Mouse (Mus musculus): ENCODE data around the gene Tbc1d10c. TPM values are rescaled to one million over a fixed set of nuclear protein-coding genes. Genes with fewer than 3 reads are reported as not detected.
"Not testable (repeated sequence)": the region's sequence is repeated elsewhere in the genome, so short reads cannot be mapped to it uniquely, and the experiment has no call there.

Gene Tbc1d10c
- polyA plus RNA-seq, 1 experiment from 2014 or later = 8.1 TPM

GRCm38 (mm10) chr19:4139446-4139845 is 51.6 kb downstream of the Tbc1d10c start, which contains the start of gene Gpr152:
Gene Gpr152, plus strand, starts transcription at chr19:4139787.
- Histone ChIP-seq H3K9me3 (replicated peaks; ENCODE audit: control insufficient read depth, low read length) (no peaks in the 10 kb centered on the region), H3K9ac (ENCODE audit: low read depth, low read length) (no peak within 1 kb of the TSS), H3K36me3 (ENCODE audit: control insufficient read depth, insufficient read depth) (no peaks in the 10 kb centered on the region), H3K27me3 (ENCODE audit: control insufficient read depth, insufficient read depth, low read depth, low read length) (peaks cover 3% of the 10 kb centered on the region; the same call in 1 of the 2 replicates), H3K27ac (ENCODE audit: low read length) (no peak within 1 kb of the TSS), H3K4me2 (ENCODE audit: low read depth, low read length) (no peak within 1 kb of the TSS), H3K4me1 (ENCODE audit: control insufficient read depth, low read depth, low read length) (no peaks in the 10 kb centered on the region; the same call in none of the 2 replicates), H3K4me3 (ENCODE audit: low read depth, low read length) (no peak within 1 kb of the TSS)
- no peak for ATAC-seq (ENCODE audit: low read depth)
- WGBS (ENCODE audit: insufficient replicate concordance) = 63% methylated on average over 2 of the region's 2 CpGs

DNA sequence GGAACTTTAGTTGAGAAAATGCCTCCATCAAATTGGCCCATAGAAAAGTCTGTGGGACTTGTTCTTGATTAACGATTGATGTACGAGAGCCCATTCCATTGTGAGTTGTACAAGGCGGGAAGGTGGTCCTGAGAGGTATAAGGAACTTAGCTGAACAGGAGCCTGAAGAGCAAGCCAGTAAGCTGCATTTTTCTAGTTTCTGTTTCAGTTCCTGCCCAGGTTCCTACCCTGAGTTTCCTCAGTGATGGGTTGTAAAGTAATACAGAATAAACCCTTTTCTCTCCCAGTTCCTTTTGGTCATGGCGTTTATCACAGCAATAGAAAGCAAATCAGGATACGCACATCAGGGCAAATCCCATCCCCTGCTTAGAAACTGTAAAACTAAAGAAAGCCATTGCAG is 53.2 kb downstream of the Tbc1d10c start:
- 64% methylated on average over 5 of the region's 5 CpGs for WGBS (ENCODE audit: insufficient replicate concordance)
- Histone ChIP-seq H3K27ac (ENCODE audit: low read length) (no peak overlapping the region), H3K27me3 (ENCODE audit: control insufficient read depth, insufficient read depth, low read depth, low read length) (peaks cover 3% of the 10 kb centered on the region; the same call in 1 of the 2 replicates), H3K4me1 (ENCODE audit: control insufficient read depth, low read depth, low read length) (no peaks in the 10 kb centered on the region; the same call in none of the 2 replicates), H3K4me2 (ENCODE audit: low read depth, low read length) (no peak overlapping the region), H3K9ac (ENCODE audit: low read depth, low read length) (no peak overlapping the region), H3K36me3 (ENCODE audit: control insufficient read depth, insufficient read depth) (no peaks in the 10 kb centered on the region), H3K9me3 (replicated peaks; ENCODE audit: control insufficient read depth, low read length) (no peaks in the 10 kb centered on the region), H3K4me3 (ENCODE audit: low read depth, low read length) (no peak overlapping the region)
- ATAC-seq (ENCODE audit: low read depth) = no peak

GRCm38 (mm10) chr19:4136463-4136862 is 54.6 kb downstream of the Tbc1d10c start:
- Histone ChIP-seq H3K4me2 (ENCODE audit: low read depth, low read length) (no peak overlapping the region), H3K4me1 (ENCODE audit: control insufficient read depth, low read depth, low read length) (peaks cover 6% of the 10 kb centered on the region), H3K9ac (ENCODE audit: low read depth, low read length) (no peak overlapping the region), H3K27me3 (ENCODE audit: control insufficient read depth, insufficient read depth, low read depth, low read length) (peaks cover 3% of the 10 kb centered on the region; the same call in 1 of the 2 replicates), H3K9me3 (replicated peaks; ENCODE audit: control insufficient read depth, low read length) (no peaks in the 10 kb centered on the region), H3K36me3 (ENCODE audit: control insufficient read depth, insufficient read depth) (peaks cover 10% of the 10 kb centered on the region), H3K27ac (ENCODE audit: low read length) (no peak overlapping the region), H3K4me3 (ENCODE audit: low read depth, low read length) (no peak overlapping the region)
- no peak for ATAC-seq (ENCODE audit: low read depth)
- WGBS (ENCODE audit: insufficient replicate concordance) = 64% methylated on average over 5 of the region's 5 CpGs

GRCm38 (mm10) chr19:4135963-4136345 is 55.1 kb downstream of the Tbc1d10c start:
- H3K4me3 ChIP-seq (ENCODE audit: low read depth, low read length); H3K27ac ChIP-seq (ENCODE audit: low read length): not testable (repeated sequence)
- 10% methylated on average over 7 of the region's 8 CpGs for WGBS (ENCODE audit: insufficient replicate concordance)

DNA sequence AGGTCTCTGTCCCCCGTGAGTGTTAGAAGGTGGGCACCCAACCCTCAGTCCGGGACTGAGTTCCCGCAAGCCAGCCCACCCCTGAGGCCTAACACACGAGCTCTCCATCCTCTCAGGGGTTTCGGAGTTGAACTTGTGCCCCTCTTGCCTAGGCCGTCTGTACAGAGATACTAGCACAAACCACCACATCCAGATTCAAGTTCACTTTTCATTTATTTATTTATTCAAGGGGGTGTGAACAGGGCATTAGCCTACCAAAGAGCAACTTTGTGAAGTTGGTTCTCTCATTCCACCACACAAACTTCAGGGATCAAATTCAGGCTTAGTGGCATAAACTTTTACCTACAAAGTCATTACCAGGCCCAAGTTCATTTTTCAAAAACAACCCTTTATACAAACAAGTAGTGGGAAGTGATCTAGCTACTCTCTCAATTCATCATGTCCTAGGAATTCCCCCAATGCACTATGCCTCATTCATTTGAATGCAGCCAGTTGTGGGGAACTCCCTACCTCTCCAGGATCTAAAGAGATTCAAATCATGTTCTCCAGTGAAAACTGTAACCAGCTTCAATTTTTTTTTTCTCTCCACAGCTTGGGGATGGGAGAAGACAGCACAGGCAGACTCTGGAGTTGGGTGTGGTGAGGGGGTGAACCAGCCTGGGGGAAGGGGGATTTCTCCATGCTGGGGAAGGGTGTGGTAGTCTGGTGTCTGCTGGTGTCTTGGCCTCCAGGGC is 55.7 kb downstream of the Tbc1d10c start:
- ATAC-seq (ENCODE audit: low read depth); H3K27ac ChIP-seq (ENCODE audit: low read length); H3K4me2 ChIP-seq (ENCODE audit: low read depth, low read length); H3K9ac ChIP-seq (ENCODE audit: low read depth, low read length); H3K9me3 ChIP-seq (replicated peaks; ENCODE audit: control insufficient read depth, low read length); H3K4me3 ChIP-seq (ENCODE audit: low read depth, low read length); H3K27me3 ChIP-seq (ENCODE audit: control insufficient read depth, insufficient read depth, low read depth, low read length): not testable (repeated sequence)
- WGBS (ENCODE audit: insufficient replicate concordance) = 68% methylated on average over 6 of the region's 6 CpGs
- peaks cover 12% of the 10 kb centered on the region for H3K36me3 ChIP-seq (ENCODE audit: control insufficient read depth, insufficient read depth)
- H3K4me1 ChIP-seq (ENCODE audit: control insufficient read depth, low read depth, low read length) = peaks cover 12% of the 10 kb centered on the region

More at GRCm38 (mm10) chr19:4135963-4136345, 55.1 kb downstream of the Tbc1d10c start:
- H3K4me2 ChIP-seq (ENCODE audit: low read depth, low read length); H3K9me3 ChIP-seq (replicated peaks; ENCODE audit: control insufficient read depth, low read length); H3K27me3 ChIP-seq (ENCODE audit: control insufficient read depth, insufficient read depth, low read depth, low read length); H3K9ac ChIP-seq (ENCODE audit: low read depth, low read length); H3K4me1 ChIP-seq (ENCODE audit: control insufficient read depth, low read depth, low read length): not testable (repeated sequence)
- peaks cover 12% of the 10 kb centered on the region for H3K36me3 ChIP-seq (ENCODE audit: control insufficient read depth, insufficient read depth)
- peak; percentile 40 for ATAC-seq (ENCODE audit: low read depth)

GRCm38 (mm10) chr19:4134354-4134753 is 56.7 kb downstream of the Tbc1d10c start:
- Histone ChIP-seq H3K4me3 (ENCODE audit: low read depth, low read length) (no peak overlapping the region), H3K4me1 (ENCODE audit: control insufficient read depth, low read depth, low read length) (peaks cover 19% of the 10 kb centered on the region), H3K27me3 (ENCODE audit: control insufficient read depth, insufficient read depth, low read depth, low read length) (peaks cover 3% of the 10 kb centered on the region; the same call in 1 of the 2 replicates), H3K4me2 (ENCODE audit: low read depth, low read length) (no peak overlapping the region), H3K9me3 (replicated peaks; ENCODE audit: control insufficient read depth, low read length) (no peaks in the 10 kb centered on the region), H3K27ac (ENCODE audit: low read length) (no peak overlapping the region), H3K9ac (ENCODE audit: low read depth, low read length) (no peak overlapping the region), H3K36me3 (ENCODE audit: control insufficient read depth, insufficient read depth) (peaks cover 14% of the 10 kb centered on the region)
- no peak for ATAC-seq (ENCODE audit: low read depth)
- WGBS (ENCODE audit: insufficient replicate concordance) = 74% methylated on average over 4 of the region's 4 CpGs

Small RNA genes within 50 kb of the gene (microRNA-seq; reads per million reads assigned to microRNA genes)
- gene Gm26115 = not detected

Other genes starting within 250 kb of the Tbc1d10c start
- gene Aldh3b3, start 232.6 kb downstream of the Tbc1d10c start, polyA plus RNA-seq (2015; fragmentation: Nextera tagmentation; extraction: Ambion mirVana) = 0.07 and 0.12 TPM in 2 replicates
- gene Aldh3b2, start 219.0 kb downstream of the Tbc1d10c start, polyA plus RNA-seq (2015; fragmentation: Nextera tagmentation; extraction: Ambion mirVana) = 0.24 and 0.30 TPM in 2 replicates
- gene Acy3, start 204.7 kb downstream of the Tbc1d10c start, polyA plus RNA-seq (2015; fragmentation: Nextera tagmentation; extraction: Ambion mirVana) = 10.5 and 12.4 TPM in 2 replicates
- 0.09 TPM in 1 of 2 replicates, not detected in the other for gene Tbx10, start 198.5 kb downstream of the Tbc1d10c start, polyA plus RNA-seq (2015; fragmentation: Nextera tagmentation; extraction: Ambion mirVana)
- gene Nudt8, start 190.7 kb downstream of the Tbc1d10c start, polyA plus RNA-seq (2015; fragmentation: Nextera tagmentation; extraction: Ambion mirVana) = 12.2 and 12.6 TPM in 2 replicates
- gene Gm49405, start 190.7 kb downstream of the Tbc1d10c start, polyA plus RNA-seq (2015; fragmentation: Nextera tagmentation; extraction: Ambion mirVana) = 0.41 and 0.48 TPM in 2 replicates
- 0.42 and 0.75 TPM in 2 replicates for gene Doc2g, start 188.0 kb downstream of the Tbc1d10c start, polyA plus RNA-seq (2015; fragmentation: Nextera tagmentation; extraction: Ambion mirVana)
- 144 and 145 TPM in 2 replicates for gene Ndufv1, start 178.5 kb downstream of the Tbc1d10c start, polyA plus RNA-seq (2015; fragmentation: Nextera tagmentation; extraction: Ambion mirVana)
- gene Gstp1, start 153.3 kb downstream of the Tbc1d10c start, polyA plus RNA-seq (2015; fragmentation: Nextera tagmentation; extraction: Ambion mirVana) = 796 and 823 TPM in 2 replicates
- 6.1 and 17.4 TPM in 2 replicates for gene Gstp2, start 145.3 kb downstream of the Tbc1d10c start, polyA plus RNA-seq (2015; fragmentation: Nextera tagmentation; extraction: Ambion mirVana)
- 95.4 and 105 TPM in 2 replicates for gene Gstp3, start 131.7 kb downstream of the Tbc1d10c start, polyA plus RNA-seq (2015; fragmentation: Nextera tagmentation; extraction: Ambion mirVana)
- 0.25 and 0.32 TPM in 2 replicates for gene Cabp2, start 109.7 kb downstream of the Tbc1d10c start, polyA plus RNA-seq (2015; fragmentation: Nextera tagmentation; extraction: Ambion mirVana)
- 112 and 117 TPM in 2 replicates for gene Cdk2ap2, start 94.1 kb downstream of the Tbc1d10c start, polyA plus RNA-seq (2015; fragmentation: Nextera tagmentation; extraction: Ambion mirVana)
- gene Pitpnm1, start 91.3 kb downstream of the Tbc1d10c start, polyA plus RNA-seq (2015; fragmentation: Nextera tagmentation; extraction: Ambion mirVana) = 6.6 and 7.3 TPM in 2 replicates
- 32.4 and 32.6 TPM in 2 replicates for gene Aip, start 65.4 kb downstream of the Tbc1d10c start, polyA plus RNA-seq (2015; fragmentation: Nextera tagmentation; extraction: Ambion mirVana)
- gene Gpr152, start 51.5 kb downstream of the Tbc1d10c start, polyA plus RNA-seq (2015; fragmentation: Nextera tagmentation; extraction: Ambion mirVana) = 0.02 TPM in 1 of 2 replicates, not detected in the other
- 0.18 and 0.20 TPM in 2 replicates for gene Cabp4, start 47.3 kb downstream of the Tbc1d10c start, polyA plus RNA-seq (2015; fragmentation: Nextera tagmentation; extraction: Ambion mirVana)
- gene Coro1b, start 42.7 kb downstream of the Tbc1d10c start, polyA plus RNA-seq (2015; fragmentation: Nextera tagmentation; extraction: Ambion mirVana) = 72.4 and 74.8 TPM in 2 replicates
- 17.6 and 17.9 TPM in 2 replicates for gene Ptprcap, start 37.7 kb downstream of the Tbc1d10c start, polyA plus RNA-seq (2015; fragmentation: Nextera tagmentation; extraction: Ambion mirVana)
- 29.4 and 31.9 TPM in 2 replicates for gene Rps6kb2, start 27.9 kb downstream of the Tbc1d10c start, polyA plus RNA-seq (2015; fragmentation: Nextera tagmentation; extraction: Ambion mirVana)
- 0.49 and 0.67 TPM in 2 replicates for gene Carns1, start 15.8 kb downstream of the Tbc1d10c start, polyA plus RNA-seq (2015; fragmentation: Nextera tagmentation; extraction: Ambion mirVana)
- gene Ppp1ca, start 781 bp upstream of the Tbc1d10c start, polyA plus RNA-seq (2015; fragmentation: Nextera tagmentation; extraction: Ambion mirVana) = 380 and 393 TPM in 2 replicates
- 14.1 and 14.2 TPM in 2 replicates for gene Rad9a, start 10.4 kb upstream of the Tbc1d10c start, polyA plus RNA-seq (2015; fragmentation: Nextera tagmentation; extraction: Ambion mirVana)
- gene Clcf1, start 23.0 kb upstream of the Tbc1d10c start, polyA plus RNA-seq (2015; fragmentation: Nextera tagmentation; extraction: Ambion mirVana) = 0.39 and 0.61 TPM in 2 replicates
- gene AC109138.7, start 23.1 kb upstream of the Tbc1d10c start, polyA plus RNA-seq (2015; fragmentation: Nextera tagmentation; extraction: Ambion mirVana) = not detected in 2 replicates
- 12.2 and 14.8 TPM in 2 replicates for gene Pold4, start 40.6 kb upstream of the Tbc1d10c start, polyA plus RNA-seq (2015; fragmentation: Nextera tagmentation; extraction: Ambion mirVana)
- 2.1 TPM in 2 replicates for gene Ssh3, start 77.9 kb upstream of the Tbc1d10c start, polyA plus RNA-seq (2015; fragmentation: Nextera tagmentation; extraction: Ambion mirVana)
- gene Ankrd13d, start 91.9 kb upstream of the Tbc1d10c start, polyA plus RNA-seq (2015; fragmentation: Nextera tagmentation; extraction: Ambion mirVana) = 1.1 and 1.2 TPM in 2 replicates
- 7.8 and 9.5 TPM in 2 replicates for gene Grk2, start 114.9 kb upstream of the Tbc1d10c start, polyA plus RNA-seq (2015; fragmentation: Nextera tagmentation; extraction: Ambion mirVana)
- 11.0 and 13.7 TPM in 2 replicates for gene Kdm2a, start 207.0 kb upstream of the Tbc1d10c start, polyA plus RNA-seq (2015; fragmentation: Nextera tagmentation; extraction: Ambion mirVana)
- 8.0 and 11.8 TPM in 2 replicates for gene Rhod, start 248.1 kb upstream of the Tbc1d10c start, polyA plus RNA-seq (2015; fragmentation: Nextera tagmentation; extraction: Ambion mirVana)

All from liver, embryonic 16.5 days (tissue).